Mouse (Mus musculus): ENCODE measurements around the gene Flt1.

The Flt1 gene

GRCm38 (mm10) chr5:147668637-147669344 is 57.0 kb downstream of the Flt1 start:
- no peak for DNase-seq (ENCODE audit: low spot score)

DNA sequence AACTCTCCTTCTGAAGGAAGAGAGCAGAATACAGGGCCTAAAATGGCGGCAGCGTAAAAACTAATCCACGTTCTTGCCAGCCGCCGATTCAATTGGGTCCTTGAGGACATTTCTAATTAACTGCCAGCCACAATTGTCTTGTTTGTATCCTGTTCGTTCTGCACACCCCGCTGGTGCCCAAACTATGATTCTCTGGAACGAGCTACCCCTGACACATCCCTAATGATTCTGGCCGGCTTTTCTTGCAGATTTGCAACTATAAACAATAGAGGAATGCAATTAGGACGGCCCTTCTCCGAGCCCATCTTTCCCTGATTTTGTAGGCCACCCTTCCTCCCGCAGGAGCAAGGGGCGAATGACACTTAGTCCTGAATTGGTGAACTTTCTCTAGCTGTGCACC is 59.9 kb downstream of the Flt1 start:
- DNase-seq (ENCODE audit: low spot score) = no peak

GRCm38 (mm10) chr5:147665381-147665780 is 60.4 kb downstream of the Flt1 start:
- no peak for DNase-seq (ENCODE audit: low spot score)

DNA sequence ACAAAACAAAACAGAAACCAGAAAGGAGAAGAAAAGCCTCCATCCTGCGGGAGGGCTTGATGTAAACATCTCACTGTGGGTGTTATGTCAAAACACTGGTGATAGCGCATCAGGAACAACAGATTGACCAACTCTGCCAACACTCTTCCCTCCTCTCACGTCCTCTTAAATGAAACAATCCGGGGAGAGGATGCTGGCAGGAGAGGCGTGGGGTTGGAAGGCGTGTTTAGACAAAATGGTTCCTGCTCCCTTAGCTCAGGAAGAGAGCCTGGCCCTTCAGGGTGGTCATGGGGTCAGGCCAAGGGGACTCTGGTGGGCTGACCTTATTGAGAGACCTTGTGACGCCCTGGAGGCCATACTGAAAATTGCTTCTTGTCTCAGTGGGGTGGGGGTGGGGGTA is 65.9 kb downstream of the Flt1 start:
- DNase-seq (ENCODE audit: low spot score) = no peak

- no peak for DNase-seq (ENCODE audit: low spot score)
These were observed 67.6 kb downstream of the Flt1 start for GRCm38 (mm10) chr5:147657882-147658855.

GRCm38 (mm10) chr5:147655761-147656160 is 70.0 kb downstream of the Flt1 start:
- no peak for DNase-seq (ENCODE audit: low spot score)

- DNase-seq (ENCODE audit: low spot score) = no peak
These were observed 74.6 kb downstream of the Flt1 start for GRCm38 (mm10) chr5:147651233-147651632.

GRCm38 (mm10) chr5:147646351-147646929 is 79.4 kb downstream of the Flt1 start:
- no peak for DNase-seq (ENCODE audit: low spot score)

DNA sequence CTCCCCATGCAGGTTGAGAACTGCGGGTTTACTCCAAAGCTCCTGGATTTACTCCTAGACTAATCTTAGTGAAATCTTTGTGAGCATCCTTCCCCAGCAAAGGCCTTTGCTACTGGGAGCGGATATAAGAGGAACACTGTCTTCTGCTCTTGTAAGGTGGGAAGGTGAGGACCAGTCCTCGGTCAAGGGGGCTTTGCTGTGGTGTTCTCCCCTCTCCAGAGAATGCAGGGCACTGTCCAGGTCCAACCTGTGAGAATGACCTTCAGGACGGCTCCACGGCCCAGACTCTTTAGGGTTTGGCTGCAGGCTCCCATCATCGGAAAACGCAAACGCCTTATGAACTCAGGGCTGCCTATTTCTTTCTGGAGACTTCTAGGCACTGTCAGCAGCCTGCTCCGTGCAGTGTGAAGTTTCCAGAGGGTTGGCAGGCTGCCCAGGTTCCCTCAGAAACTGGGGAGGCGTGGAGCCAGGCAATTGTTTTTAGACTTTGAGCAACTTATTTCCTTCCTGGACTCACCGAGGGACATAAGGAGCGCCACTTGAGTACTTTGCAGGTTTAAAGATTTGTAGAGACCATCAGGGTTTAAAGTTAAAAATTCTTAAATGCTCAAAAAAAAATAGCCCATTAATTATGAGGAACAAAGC is 80.7 kb downstream of the Flt1 start:
- peak; percentile 33 for DNase-seq (ENCODE audit: low spot score)

DNA sequence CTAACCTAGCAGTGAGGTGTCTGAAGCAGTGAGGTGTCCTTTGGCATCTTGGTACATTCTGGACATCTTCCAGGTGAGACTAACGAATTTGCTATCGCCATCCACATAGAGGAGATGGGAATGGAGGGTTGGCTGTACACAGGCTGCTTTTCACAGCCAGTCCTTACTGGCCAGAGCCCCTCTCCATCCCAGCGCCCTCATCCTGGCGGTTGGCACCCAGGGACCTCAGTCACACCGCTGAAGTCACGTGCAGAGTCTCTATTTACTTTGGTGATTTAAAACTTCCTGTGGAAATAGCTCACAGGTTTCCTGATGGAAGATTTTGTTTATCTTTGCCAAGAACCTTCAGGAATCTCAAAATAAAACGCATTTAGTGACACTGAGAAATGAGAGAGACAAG is 84.4 kb downstream of the Flt1 start:
- no peak for DNase-seq (ENCODE audit: low spot score)

DNA sequence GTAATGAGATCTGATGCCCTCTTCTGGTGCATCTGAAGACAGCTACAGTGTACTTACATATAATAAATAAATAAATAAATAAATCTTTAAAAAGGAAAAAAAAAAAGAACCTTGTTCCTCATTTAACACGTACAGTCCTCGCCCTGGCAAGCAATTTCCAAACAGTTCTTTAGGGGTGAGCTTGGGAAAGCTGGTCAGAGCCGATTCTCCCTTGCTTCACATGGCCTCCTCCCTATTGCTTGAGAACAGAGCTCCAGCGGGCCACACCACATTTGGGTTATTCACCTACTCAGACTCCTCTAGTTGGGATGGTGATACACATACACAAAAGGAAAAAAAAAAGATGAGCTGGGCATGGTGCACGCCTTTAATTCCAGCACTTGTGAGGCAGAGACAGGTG is 85.9 kb downstream of the Flt1 start:
- DNase-seq (ENCODE audit: low spot score) = no peak

DNA sequence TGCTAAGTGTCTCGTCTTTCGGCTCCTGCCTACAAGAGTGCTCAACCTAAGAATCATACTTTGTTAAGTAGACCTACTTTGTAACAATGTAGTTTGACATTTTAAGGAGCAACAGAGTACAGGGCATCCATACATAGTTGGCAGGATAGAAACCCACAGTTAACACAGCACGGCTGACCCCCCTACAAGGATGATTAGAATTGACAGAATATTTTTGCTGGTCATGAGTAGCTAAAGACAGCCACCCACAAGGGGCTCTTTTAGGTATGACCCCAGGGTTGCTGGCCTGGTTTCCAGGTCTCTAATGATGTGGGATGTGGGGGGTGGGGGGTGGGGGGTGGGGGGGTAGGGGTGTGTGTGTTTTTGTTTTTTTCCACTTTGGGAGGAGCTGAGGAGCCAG is 89.1 kb downstream of the Flt1 start:
- no peak for DNase-seq (ENCODE audit: low spot score)

DNA sequence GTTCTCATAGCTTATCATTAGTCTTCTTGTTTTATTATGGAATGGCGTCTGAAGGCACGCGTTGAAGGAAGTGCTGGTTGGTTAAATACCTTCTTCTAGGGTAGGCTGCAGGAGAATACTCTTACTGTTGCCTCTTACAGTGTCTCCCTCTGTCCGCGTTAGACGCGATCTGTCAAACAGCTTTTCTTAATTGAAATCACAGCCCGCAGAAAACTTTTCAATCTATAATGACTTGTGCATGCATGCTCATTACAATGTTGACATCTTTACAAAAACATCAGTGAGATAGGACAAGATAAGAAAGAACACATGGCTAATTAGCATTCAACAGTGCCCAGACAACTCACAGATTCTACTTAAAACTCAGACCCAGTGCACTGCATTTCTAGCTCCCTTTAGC is 89.9 kb downstream of the Flt1 start:
- no peak for DNase-seq (ENCODE audit: low spot score)

DNA sequence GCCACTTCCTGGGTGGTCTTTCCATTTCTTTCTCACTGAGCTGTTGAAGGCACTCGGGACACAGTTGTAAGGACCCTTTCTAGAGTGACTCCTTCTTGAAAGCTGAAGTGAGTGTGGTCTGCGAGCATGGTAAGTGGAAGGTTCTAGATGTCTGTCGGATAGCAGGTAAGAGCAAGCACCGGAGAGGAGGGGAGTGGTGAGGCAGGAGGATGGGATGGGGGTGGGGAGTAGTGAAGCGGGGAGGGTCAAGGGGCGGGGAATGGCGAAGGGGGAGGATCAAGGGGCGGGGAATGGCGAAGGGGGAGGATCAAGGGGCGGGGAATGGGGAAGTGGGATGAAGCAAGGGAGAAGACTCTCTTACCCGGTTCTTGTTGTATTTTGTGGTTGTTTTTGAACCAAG is 91.8 kb downstream of the Flt1 start:
- DNase-seq (ENCODE audit: low spot score) = no peak

DNA sequence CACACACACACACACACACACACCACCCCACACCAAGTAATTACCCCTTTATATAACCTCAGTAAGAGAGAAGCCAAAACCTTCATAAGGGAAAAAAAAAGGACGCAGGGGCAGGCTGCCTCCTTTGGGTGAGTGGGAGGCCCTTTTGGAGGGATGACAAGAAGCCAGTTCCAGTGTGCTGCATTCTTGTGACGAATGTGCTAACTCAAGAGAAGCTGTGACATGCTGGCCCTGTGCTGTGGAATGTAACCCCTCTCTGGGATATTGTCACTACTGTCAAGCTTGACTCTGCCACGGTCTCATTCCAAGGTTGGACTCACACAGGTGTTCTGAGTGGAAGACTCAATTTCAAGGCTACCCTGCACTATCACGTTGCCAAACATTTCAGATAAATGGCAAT is 93.1 kb downstream of the Flt1 start:
- no peak for DNase-seq (ENCODE audit: low spot score)

DNA sequence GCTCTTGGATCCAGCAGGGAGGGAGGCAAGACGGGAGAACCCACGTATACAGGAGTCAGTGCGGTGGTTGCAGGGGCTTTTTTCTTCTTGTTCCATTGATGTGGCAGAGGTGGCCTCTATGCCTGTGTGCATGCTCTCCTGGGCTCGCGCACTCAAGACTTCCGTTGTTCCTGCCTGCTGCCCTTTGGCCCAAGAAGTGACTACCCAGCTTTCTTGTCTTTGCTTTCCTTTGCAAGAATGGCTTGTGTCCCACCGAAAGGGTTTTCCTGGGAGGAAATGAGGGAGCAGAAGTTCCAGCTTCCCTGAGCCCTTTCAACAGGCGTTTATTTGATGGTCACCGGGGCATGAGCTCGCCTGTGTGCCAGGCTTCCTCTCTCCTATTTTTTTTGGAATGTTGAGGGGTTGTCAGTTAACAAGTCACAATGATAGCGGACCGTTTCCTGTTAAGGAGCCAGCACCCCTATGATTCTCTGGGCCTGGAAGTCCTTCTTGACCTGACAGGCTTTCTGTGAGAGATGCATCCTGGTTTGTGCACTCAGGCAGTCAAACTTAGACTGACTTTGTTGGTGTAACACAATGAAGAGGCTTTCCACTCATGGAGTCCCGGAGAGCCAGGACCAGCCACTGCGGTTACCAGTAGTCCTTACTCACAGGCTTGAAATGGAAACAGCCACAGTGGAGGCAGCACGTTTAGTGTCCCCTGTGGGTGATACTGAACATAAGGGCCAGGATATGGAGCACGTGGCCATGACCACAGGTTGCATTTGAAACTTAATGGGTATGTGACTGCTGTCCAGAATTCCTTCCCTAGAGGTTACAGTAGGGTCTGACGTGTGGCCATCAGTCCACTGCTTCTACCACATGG is 95.2 kb downstream of the Flt1 start:
- DNase-seq (ENCODE audit: low spot score) = no peak

DNA sequence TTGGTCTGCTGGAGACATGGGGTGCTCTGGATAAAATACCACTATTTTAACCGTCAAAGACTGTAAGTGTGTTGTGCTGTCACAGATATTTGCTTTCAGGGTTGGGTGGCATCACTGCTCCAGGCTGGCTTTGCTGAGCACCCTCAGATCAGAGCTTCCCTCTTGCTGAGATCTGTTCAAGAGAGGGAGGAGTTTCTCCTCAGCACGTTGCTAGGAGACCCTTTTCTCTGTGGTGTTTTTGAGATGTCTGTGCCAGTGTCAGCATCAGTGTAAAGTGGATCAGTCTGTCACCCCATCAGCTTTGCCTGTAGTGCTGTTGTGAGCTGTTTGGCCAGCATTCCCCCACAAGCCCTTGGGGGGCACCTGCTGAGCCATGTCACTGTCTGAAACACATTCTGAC is 98.9 kb downstream of the Flt1 start:
- DNase-seq (ENCODE audit: low spot score) = no peak

GRCm38 (mm10) chr5:147623747-147624146 is 102.1 kb downstream of the Flt1 start:
- no peak for DNase-seq (ENCODE audit: low spot score)

DNA sequence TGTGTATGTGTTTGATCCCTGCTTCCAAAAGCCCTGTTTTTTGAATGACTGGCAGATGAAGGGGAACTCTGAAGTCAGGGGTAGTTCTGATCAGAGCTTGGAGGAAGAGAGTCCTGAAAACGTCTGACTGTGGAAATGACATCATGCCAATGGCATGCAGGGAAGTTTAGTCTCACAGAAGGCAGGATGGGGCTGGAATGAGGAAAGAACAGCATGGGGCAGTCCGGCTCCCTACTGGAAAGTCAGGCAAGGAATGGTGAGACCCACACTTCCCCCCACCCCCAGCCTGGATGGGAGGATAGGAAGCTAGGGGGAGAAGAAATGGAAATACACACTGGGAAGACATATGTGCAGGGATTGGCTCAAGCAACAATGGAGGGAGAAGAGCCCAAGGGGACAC is 105.6 kb downstream of the Flt1 start:
- DNase-seq (ENCODE audit: low spot score) = no peak

- no peak for DNase-seq (ENCODE audit: low spot score)
These were observed 107.6 kb downstream of the Flt1 start for GRCm38 (mm10) chr5:147618243-147618642.

- DNase-seq (ENCODE audit: low spot score) = no peak
These were observed 109.4 kb downstream of the Flt1 start for GRCm38 (mm10) chr5:147616450-147616849.
